Mouse (Mus musculus): ENCODE results near the gene Mat2a.
A peak's percentile ranks its signal among the peaks of the same experiment; 100 is the strongest.
"Not testable (repeated sequence)": the region's sequence is repeated elsewhere in the genome, so short reads cannot be mapped to it uniquely, and the experiment has no call there.

Gene Mat2a

GRCm38 (mm10) chr6:72456567-72456966 is 17.2 kb upstream of the Mat2a start:
- DNase-seq (ENCODE audit: low spot score in 2 of 2) = no peak

GRCm38 (mm10) chr6:72454833-72455373 is 15.5 kb upstream of the Mat2a start:
- no peak for DNase-seq (ENCODE audit: low spot score in 2 of 2)

- DNase-seq (ENCODE audit: low spot score in 2 of 2) = peak in 1 of 2 experiments; percentile 61
Observed at GRCm38 (mm10) chr6:72454072-72454746, 14.9 kb upstream of the Mat2a start.

- no peak for DNase-seq (ENCODE audit: low spot score in 2 of 2)
Observed at GRCm38 (mm10) chr6:72453578-72453977, 14.2 kb upstream of the Mat2a start.

- DNase-seq (ENCODE audit: low spot score in 2 of 2) = no peak
Observed at GRCm38 (mm10) chr6:72452329-72452728, 13.0 kb upstream of the Mat2a start.

GRCm38 (mm10) chr6:72451778-72452177 is 12.4 kb upstream of the Mat2a start:
- DNase-seq (ENCODE audit: low spot score in 2 of 2) = not testable (repeated sequence)

- no peak for DNase-seq (ENCODE audit: low spot score in 2 of 2)
Observed at GRCm38 (mm10) chr6:72447487-72447886, 8.1 kb upstream of the Mat2a start.

- DNase-seq (ENCODE audit: low spot score in 2 of 2) = no peak
Observed at GRCm38 (mm10) chr6:72445011-72445410, 5.7 kb upstream of the Mat2a start.

GRCm38 (mm10) chr6:72442921-72443604 is 3.7 kb upstream of the Mat2a start:
- no peak for DNase-seq (ENCODE audit: low spot score in 2 of 2)

GRCm38 (mm10) chr6:72440186-72440990 is 1.0 kb upstream of the Mat2a start:
- no peak for DNase-seq (ENCODE audit: low spot score in 2 of 2)

- DNase-seq (ENCODE audit: low spot score in 2 of 2) = peak; percentile 94 to 95
Observed at GRCm38 (mm10) chr6:72438862-72439354, 450 bp downstream of the Mat2a start.

- DNase-seq (ENCODE audit: low spot score in 2 of 2) = no peak
Observed at GRCm38 (mm10) chr6:72438226-72438625, 1.1 kb downstream of the Mat2a start.

- no peak for DNase-seq (ENCODE audit: low spot score in 2 of 2)
Observed at GRCm38 (mm10) chr6:72432153-72432552, 7.2 kb downstream of the Mat2a start.

- DNase-seq (ENCODE audit: low spot score in 2 of 2) = no peak
Observed at GRCm38 (mm10) chr6:72430989-72431921, 8.1 kb downstream of the Mat2a start.

GRCm38 (mm10) chr6:72429061-72429842 is 10.1 kb downstream of the Mat2a start:
- no peak for DNase-seq (ENCODE audit: low spot score in 2 of 2)

- DNase-seq (ENCODE audit: low spot score in 2 of 2) = peak; percentile 38 to 74
Observed at GRCm38 (mm10) chr6:72428036-72428435, 11.3 kb downstream of the Mat2a start.

- no peak for DNase-seq (ENCODE audit: low spot score in 2 of 2)
Observed at GRCm38 (mm10) chr6:72425646-72426045, 13.7 kb downstream of the Mat2a start.

- no peak for DNase-seq (ENCODE audit: low spot score in 2 of 2)
Observed at GRCm38 (mm10) chr6:72420901-72421300, 18.5 kb downstream of the Mat2a start.

GRCm38 (mm10) chr6:72419806-72420205 is 19.6 kb downstream of the Mat2a start:
- DNase-seq (ENCODE audit: low spot score in 2 of 2) = no peak

- DNase-seq (ENCODE audit: low spot score in 2 of 2) = no peak
Observed at GRCm38 (mm10) chr6:72418279-72418678, 21.1 kb downstream of the Mat2a start.
